Mouse (Mus musculus): Measurements from ENCODE around the gene Zfp423.

DNA sequence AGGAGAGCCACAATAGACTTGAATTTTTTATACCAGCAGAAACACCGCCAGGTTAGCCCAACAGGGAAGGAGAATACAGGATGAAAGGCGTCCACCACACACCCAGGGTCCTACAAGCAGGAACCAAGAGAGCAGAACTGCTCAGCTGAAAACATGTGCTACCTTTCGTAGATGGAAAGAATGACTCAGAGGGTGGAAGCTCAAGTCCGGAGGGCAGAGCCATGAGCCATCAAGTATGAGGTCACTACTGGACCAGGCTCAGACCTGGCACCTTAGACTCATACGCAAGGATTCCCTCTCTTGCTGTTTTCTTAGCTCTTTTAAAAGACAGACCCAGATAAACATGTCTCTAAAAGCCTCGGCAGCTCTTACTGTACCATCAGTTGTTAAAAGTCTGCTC, 168.3 kb downstream of the Zfp423 start:
- TF ChIP-seq TAL1 (IDR thresholded peaks at IDR 0.05; ENCODE audit: low read length) (no peak), GATA1 (IDR thresholded peaks at IDR 0.05; ENCODE audit: low read length) (no peak)
